Mouse (Mus musculus) liver, embryonic 16.5 days (tissue): ENCODE data around the gene Atn1. TPM values are rescaled to one million over a fixed set of nuclear protein-coding genes. Genes with fewer than 3 reads are reported as not detected.
A peak's percentile ranks its signal among the peaks of the same experiment; 100 is the strongest.

Source experiments
- ATAC-seq: fragments of 200-750 bp; cut with Nextera tagmentation; 2 replicates; pipeline ENCODE4 v1.8.0; 2017; ENCODE audit warnings: low read depth, mild to moderate bottlenecking, moderate number of reproducible peaks, moderate library complexity
- H3K27ac ChIP-seq: fragments of 300-500 bp; sonication (generic); 2 replicates; pipeline ENCODE4 v1.5.1; 2014; ENCODE audit warnings: mild to moderate bottlenecking, low read length
- H3K27me3 ChIP-seq: fragments of 300-500 bp; sonication (generic); 2 replicates; pipeline ENCODE4 v1.6.1; 2014; ENCODE audit warnings: low read depth, low read length, mixed read lengths; ENCODE audit not compliant: control insufficient read depth, insufficient read depth
- H3K36me3 ChIP-seq: fragments of 300-500 bp; sonication (generic); 2 replicates; pipeline ENCODE4 v1.6.1; 2014; ENCODE audit warnings: mild to moderate bottlenecking; ENCODE audit not compliant: control insufficient read depth, insufficient read depth
- H3K4me1 ChIP-seq: fragments of 300-500 bp; sonication (generic); 2 replicates; pipeline ENCODE4 v1.6.1; 2014; ENCODE audit warnings: low read depth, low read length, mixed read lengths; ENCODE audit not compliant: control insufficient read depth
- H3K4me2 ChIP-seq: fragments of 300-500 bp; sonication (generic); 2 replicates; pipeline ENCODE4 v1.6.1; 2014; ENCODE audit warnings: low read depth, low read length, mixed read lengths
- H3K4me3 ChIP-seq: fragments of 300-500 bp; sonication (generic); 2 replicates; pipeline ENCODE4 v1.5.1; 2014; ENCODE audit warnings: low read depth, mild to moderate bottlenecking, low read length
- H3K9ac ChIP-seq: fragments of 300-500 bp; sonication (generic); 2 replicates; pipeline ENCODE4 v1.6.1; 2014; ENCODE audit warnings: low read depth, low read length
- H3K9me3 ChIP-seq: fragments of 300-500 bp; sonication (generic); replicated peaks from 2 replicates; pipeline ENCODE4 v1.6.1; 2016; ENCODE audit warnings: low read length; ENCODE audit not compliant: control insufficient read depth
- WGBS: fragments of 180-500 bp; shearing (Covaris S2); extraction: QIAGEN DNeasy Blood & Tissue Kit; methylation state at CpG from one replicate; pipeline ENCODE4 v1.1.7; 2014; ENCODE audit not compliant: insufficient replicate concordance; 5-methylcytosine and 5-hydroxymethylcytosine counted together
- polyA plus RNA-seq: library from polyadenylated mRNA; unstranded; fragments of >200 nt; fragmentation: Nextera tagmentation; extraction: Ambion mirVana; gene quantifications from 2 replicates; pipeline ENCODE4 v1.2.1, GENCODE M21; 2015

Atn1 gene
- polyA plus RNA-seq, 1 experiment from 2014 or later = 1.7 TPM

GRCm38 (mm10) chr6:124757909-124758848 lies 1.9 kb upstream of the Atn1 start:
- peaks cover 48% of the 10 kb centered on the region for H3K27me3 ChIP-seq
- H3K36me3 ChIP-seq = no peaks in the 10 kb centered on the region
- no peaks in the 10 kb centered on the region for H3K9me3 ChIP-seq
- H3K4me1 ChIP-seq = peaks cover 6% of the 10 kb centered on the region
- no peak overlapping the region for H3K4me3 ChIP-seq
- no peak overlapping the region for H3K27ac ChIP-seq
- H3K4me2 ChIP-seq = no peak overlapping the region
- ATAC-seq = no peak
- no peak overlapping the region for H3K9ac ChIP-seq
- WGBS = 54% methylated on average over 5 of the region's 5 CpGs

DNA sequence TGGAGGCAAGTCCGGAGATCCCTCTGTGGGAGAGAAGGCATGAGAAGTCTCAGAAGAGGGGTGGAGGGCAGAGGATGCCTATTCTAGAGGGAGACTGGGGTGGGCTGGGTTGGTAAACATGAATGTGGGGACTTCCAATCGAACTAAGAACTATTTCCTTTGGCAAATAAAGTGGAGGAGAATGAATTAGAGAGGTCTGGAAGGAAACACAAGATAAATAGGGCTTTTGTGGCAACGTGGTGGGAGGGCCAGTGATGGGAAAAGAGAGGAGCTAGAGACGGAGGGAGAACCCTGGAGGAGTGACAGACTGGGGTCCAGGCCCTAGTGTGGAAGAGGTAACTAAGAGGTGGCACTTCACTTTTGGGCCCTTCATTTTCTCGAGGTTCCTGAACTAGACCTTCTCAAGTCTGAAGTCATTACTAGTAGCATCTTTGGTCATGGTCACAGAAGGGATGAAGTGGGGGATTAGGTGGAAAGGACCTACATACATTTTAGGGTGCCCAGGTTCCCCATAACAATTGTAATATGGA lies 1.1 kb upstream of the Atn1 start:
- Histone ChIP-seq H3K4me2 (peak overlapping the region; percentile 70), H3K4me1 (peaks cover 6% of the 10 kb centered on the region), H3K4me3 (peak overlapping the region; percentile 65), H3K9me3 (no peaks in the 10 kb centered on the region), H3K9ac (no peak overlapping the region), H3K27me3 (peaks cover 48% of the 10 kb centered on the region), H3K27ac (no peak overlapping the region), H3K36me3 (no peaks in the 10 kb centered on the region)
- 30% methylated on average over 5 of the region's 5 CpGs for WGBS
- no peak for ATAC-seq

- H3K4me2 ChIP-seq = peak overlapping the region; percentile 70
- H3K4me1 ChIP-seq = peaks cover 6% of the 10 kb centered on the region
- WGBS = 2% methylated on average over 52 of the region's 54 CpGs
- peak overlapping the region; percentile 65 for H3K4me3 ChIP-seq
- H3K9me3 ChIP-seq = no peaks in the 10 kb centered on the region
- peak overlapping the region; percentile 67 for H3K27ac ChIP-seq
- H3K36me3 ChIP-seq = no peaks in the 10 kb centered on the region
- peak overlapping the region; percentile 65 for H3K9ac ChIP-seq
- peaks cover 48% of the 10 kb centered on the region for H3K27me3 ChIP-seq
- ATAC-seq = peak; percentile 54
Observed at GRCm38 (mm10) chr6:124756652-124757350, 477 bp upstream of the Atn1 start.

- Histone ChIP-seq H3K9me3 (no peaks in the 10 kb centered on the region), H3K27me3 (peaks cover 48% of the 10 kb centered on the region), H3K4me1 (peaks cover 6% of the 10 kb centered on the region), H3K4me2 (peak overlapping the region; percentile 70), H3K36me3 (no peaks in the 10 kb centered on the region), H3K27ac (no peak overlapping the region), H3K4me3 (peak overlapping the region; percentile 65), H3K9ac (peak overlapping the region; percentile 65; the same call in 1 of the 2 replicates)
- ATAC-seq = no peak
- WGBS = 21% methylated on average over 3 of the region's 3 CpGs
Observed at GRCm38 (mm10) chr6:124755306-124755705, 1.0 kb downstream of the Atn1 start.

DNA sequence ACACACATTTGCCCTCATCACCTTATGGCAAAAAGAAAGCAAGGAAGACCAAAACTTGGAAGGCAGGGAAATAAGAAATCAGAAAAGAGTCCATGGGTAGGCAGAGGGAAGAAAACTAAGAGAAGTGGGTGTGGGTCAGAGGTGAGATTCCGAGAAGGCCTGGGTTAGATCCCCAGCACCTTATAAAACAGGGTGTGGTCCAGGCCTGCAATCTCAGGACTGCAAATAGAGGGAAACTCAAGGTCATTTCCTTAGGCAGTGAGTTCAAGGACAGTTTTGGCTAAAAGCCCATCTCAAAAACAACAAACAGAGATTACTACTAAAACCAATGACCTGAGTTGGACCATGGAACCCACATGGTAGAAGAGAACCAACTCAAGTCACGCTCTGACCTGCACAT lies 2.5 kb downstream of the Atn1 start:
- Histone ChIP-seq H3K4me3 (no peak overlapping the region), H3K36me3 (no peaks in the 10 kb centered on the region), H3K4me1 (peaks cover 6% of the 10 kb centered on the region), H3K9me3 (no peaks in the 10 kb centered on the region), H3K9ac (no peak overlapping the region), H3K27me3 (peaks cover 48% of the 10 kb centered on the region), H3K4me2 (no peak overlapping the region), H3K27ac (no peak overlapping the region)
- no peak for ATAC-seq
- 62% methylated on average over 2 of the region's 2 CpGs for WGBS

- no peaks in the 10 kb centered on the region for H3K36me3 ChIP-seq
- H3K4me2 ChIP-seq = no peak overlapping the region
- H3K9me3 ChIP-seq = no peaks in the 10 kb centered on the region
- ATAC-seq = no peak
- H3K4me1 ChIP-seq = peaks cover 10% of the 10 kb centered on the region
- no peak overlapping the region for H3K27ac ChIP-seq
- 66% methylated on average over 8 of the region's 8 CpGs for WGBS
- no peak overlapping the region for H3K9ac ChIP-seq
- no peak overlapping the region for H3K4me3 ChIP-seq
- H3K27me3 ChIP-seq = peaks cover 15% of the 10 kb centered on the region
Observed at GRCm38 (mm10) chr6:124750405-124750804, 5.9 kb downstream of the Atn1 start.

DNA sequence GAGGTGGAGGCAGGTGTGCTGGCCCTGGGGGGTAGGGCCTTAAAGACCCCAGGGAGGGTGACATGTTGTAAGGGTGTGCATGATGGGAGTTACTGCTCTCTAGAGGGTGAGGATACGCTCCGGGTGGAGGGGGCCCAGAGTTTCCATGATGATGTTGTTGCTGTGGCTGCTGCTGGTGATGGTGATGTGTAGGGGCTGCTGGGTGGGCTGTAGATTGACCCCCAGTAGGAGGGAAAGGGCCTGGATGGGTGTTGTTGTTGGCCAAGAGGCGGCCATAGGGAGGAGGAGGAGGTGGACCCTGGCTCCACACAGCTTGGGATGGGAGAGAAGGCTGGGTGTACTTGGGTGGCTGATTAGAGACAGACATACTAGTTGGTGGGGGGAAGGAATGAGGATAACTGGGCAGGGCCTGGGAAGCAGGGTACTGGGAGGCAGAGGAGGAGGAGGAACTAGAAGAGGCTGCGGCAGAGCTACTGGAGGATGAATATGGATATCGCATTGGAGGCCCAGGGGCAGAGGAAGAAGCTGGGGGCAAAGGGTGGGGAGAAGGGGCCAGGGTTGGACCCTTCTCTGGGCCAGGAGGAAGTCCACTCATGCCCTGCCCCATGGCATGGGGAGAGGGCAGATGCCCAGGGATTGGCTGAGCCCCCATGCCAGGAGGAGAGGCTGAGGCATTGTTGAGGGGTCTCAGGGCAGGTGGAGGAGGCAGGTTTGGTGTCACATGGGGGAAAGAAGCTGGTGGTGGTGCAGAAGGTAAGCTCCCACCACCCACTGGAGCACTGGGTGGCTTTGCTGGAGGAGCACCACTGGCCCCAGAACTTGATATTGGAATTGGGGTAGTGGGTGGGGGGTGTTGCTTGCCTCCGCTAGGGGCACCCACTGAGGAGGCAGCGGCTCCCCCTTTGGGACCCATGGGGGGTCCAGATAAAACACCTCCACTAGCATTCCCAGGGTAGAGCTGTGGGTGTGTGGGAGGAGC lies 9.4 kb downstream of the Atn1 start:
- Histone ChIP-seq H3K27ac (no peak overlapping the region), H3K9me3 (no peaks in the 10 kb centered on the region), H3K36me3 (no peaks in the 10 kb centered on the region), H3K4me2 (peak overlapping the region; percentile 100; the same call in 1 of the 2 replicates), H3K9ac (no peak overlapping the region; the same call in 1 of the 2 replicates), H3K4me3 (no peak overlapping the region; the same call in 1 of the 2 replicates), H3K4me1 (peaks cover 16% of the 10 kb centered on the region), H3K27me3 (no peaks in the 10 kb centered on the region)
- 84% methylated on average over 7 of the region's 7 CpGs for WGBS
- ATAC-seq = no peak

GRCm38 (mm10) chr6:124746296-124746605 lies 10.1 kb downstream of the Atn1 start:
- peak overlapping the region; percentile 85 for H3K27ac ChIP-seq
- H3K4me3 ChIP-seq = peak overlapping the region; percentile 74
- H3K9me3 ChIP-seq = no peaks in the 10 kb centered on the region
- ATAC-seq = no peak
- peak overlapping the region; percentile 100 for H3K4me2 ChIP-seq
- H3K27me3 ChIP-seq = no peaks in the 10 kb centered on the region
- peaks cover 21% of the 10 kb centered on the region for H3K4me1 ChIP-seq
- WGBS = 24% methylated on average over 8 of the region's 8 CpGs
- H3K9ac ChIP-seq = peak overlapping the region; percentile 96
- H3K36me3 ChIP-seq = no peaks in the 10 kb centered on the region
